Mouse (Mus musculus) spleen, postnatal 14 days (tissue): ENCODE data around the gene Tdp1.

Source experiments
- DNase-seq, 2 experiments: peaks; one replicate each; pipeline ENCODE4 v3.0.0; 2021 to 2022; ENCODE audit warnings: low spot score in 2 of 2

The Tdp1 gene

GRCm38 (mm10) chr12:99884269-99885261 lies at the start of gene Tdp1, which contains the start of gene Efcab11:
Gene Tdp1, plus strand, starts transcription at chr12:99884517.
Gene Efcab11, minus strand, starts transcription at chr12:99884439.
- DNase-seq, result peak; percentile 86 to 92

- DNase-seq, result no peak
Observed at GRCm38 (mm10) chr12:99836404-99837131, 47.7 kb upstream of the Tdp1 start.

- no peak for DNase-seq
Observed at GRCm38 (mm10) chr12:99837528-99837927, 46.8 kb upstream of the Tdp1 start.

- no peak for DNase-seq
Observed at GRCm38 (mm10) chr12:99838109-99838508, 46.2 kb upstream of the Tdp1 start.

GRCm38 (mm10) chr12:99838703-99839102 lies 45.6 kb upstream of the Tdp1 start:
- DNase-seq, result no peak

GRCm38 (mm10) chr12:99844951-99845350 lies 39.4 kb upstream of the Tdp1 start:
- DNase-seq, result no peak

- no peak for DNase-seq
Observed at GRCm38 (mm10) chr12:99849996-99850395, 34.3 kb upstream of the Tdp1 start.

GRCm38 (mm10) chr12:99853323-99854258 lies 30.7 kb upstream of the Tdp1 start:
- no peak for DNase-seq

- DNase-seq, result no peak
Observed at GRCm38 (mm10) chr12:99856011-99856410, 28.3 kb upstream of the Tdp1 start.

- DNase-seq, result no peak
Observed at GRCm38 (mm10) chr12:99858664-99859063, 25.7 kb upstream of the Tdp1 start.

- no peak for DNase-seq
Observed at GRCm38 (mm10) chr12:99859391-99860100, 24.8 kb upstream of the Tdp1 start.

- DNase-seq, result no peak
Observed at GRCm38 (mm10) chr12:99860981-99861380, 23.3 kb upstream of the Tdp1 start.

- no peak for DNase-seq
Observed at GRCm38 (mm10) chr12:99864613-99865012, 19.7 kb upstream of the Tdp1 start.

- DNase-seq, result no peak
Observed at GRCm38 (mm10) chr12:99868821-99869220, 15.5 kb upstream of the Tdp1 start.

GRCm38 (mm10) chr12:99873443-99873842 lies 10.9 kb upstream of the Tdp1 start:
- DNase-seq, result no peak

- no peak for DNase-seq
Observed at GRCm38 (mm10) chr12:99874609-99875008, 9.7 kb upstream of the Tdp1 start.

GRCm38 (mm10) chr12:99883000-99883712 lies 1.2 kb upstream of the Tdp1 start:
- DNase-seq, result peak; percentile 81 to 86

- no peak for DNase-seq
Observed at GRCm38 (mm10) chr12:99883713-99884105, 608 bp upstream of the Tdp1 start.

GRCm38 (mm10) chr12:99885282-99885901 lies 1.1 kb downstream of the Tdp1 start:
- DNase-seq, result no peak

- DNase-seq, result no peak
Observed at GRCm38 (mm10) chr12:99897846-99898245, 13.5 kb downstream of the Tdp1 start.
